Mouse (Mus musculus): Measurements from ENCODE around the gene 4430402I18Rik. TPM values are rescaled to one million over a fixed set of nuclear protein-coding genes. Genes with fewer than 3 reads are reported as not detected.

The 4430402I18Rik gene
- total RNA-seq, 2 experiments from 2014 or later: 9.4 to 15.8 TPM

Other genes starting within 250 kb of the 4430402I18Rik start
- gene Slc1a1, start 132.8 kb downstream of the 4430402I18Rik start, total RNA-seq (2021): under 1 TPM; 0.51 to 0.94 TPM
- gene Plpp6, start 3.8 kb downstream of the 4430402I18Rik start, total RNA-seq (2021): 10 to 100 TPM; 20.7 to 22.7 TPM
- gene Cdc37l1, start 22.6 kb upstream of the 4430402I18Rik start, total RNA-seq (2021): 10 to 100 TPM; 31.8 to 39.0 TPM
- gene Ak3, start 80.2 kb upstream of the 4430402I18Rik start, total RNA-seq (2021): 100 to 1,000 TPM; 194 to 208 TPM
- 10 to 100 TPM; 30.6 to 40.3 TPM for gene Rcl1, start 133.6 kb upstream of the 4430402I18Rik start, total RNA-seq (2021)